Mouse (Mus musculus) left cerebral cortex, postnatal 25 days (tissue): ENCODE results near the gene Ercc4. TPM values are rescaled to one million over a fixed set of nuclear protein-coding genes. Genes with fewer than 3 reads are reported as not detected.

ENCODE experiments used
- DNase-seq, 2 experiments: peaks; one replicate each; pipeline ENCODE4 v3.0.0; 2022; ENCODE audit warnings: low spot score in 2 of 2, mixed read lengths in 1 of 2
- intact Hi-C: fragments of 180-260 bp; cut with DNase I; formaldehyde crosslinking; loops from one replicate; pipeline ENCODE4 v1.15.1; 2025
- total RNA-seq, 2 experiments: library from RNA; stranded (reverse); gene quantifications; 2 replicates each; pipeline ENCODE4 v1.2.3; 2021

Ercc4 gene
- total RNA-seq, 2 experiments from 2014 or later, result 22.2 to 24.2 TPM

GRCm38 (mm10) chr16:13144682-13145410 is 35.4 kb downstream of the Ercc4 start:
- no peak for DNase-seq
- intact Hi-C loops, result no loop called here

DNA sequence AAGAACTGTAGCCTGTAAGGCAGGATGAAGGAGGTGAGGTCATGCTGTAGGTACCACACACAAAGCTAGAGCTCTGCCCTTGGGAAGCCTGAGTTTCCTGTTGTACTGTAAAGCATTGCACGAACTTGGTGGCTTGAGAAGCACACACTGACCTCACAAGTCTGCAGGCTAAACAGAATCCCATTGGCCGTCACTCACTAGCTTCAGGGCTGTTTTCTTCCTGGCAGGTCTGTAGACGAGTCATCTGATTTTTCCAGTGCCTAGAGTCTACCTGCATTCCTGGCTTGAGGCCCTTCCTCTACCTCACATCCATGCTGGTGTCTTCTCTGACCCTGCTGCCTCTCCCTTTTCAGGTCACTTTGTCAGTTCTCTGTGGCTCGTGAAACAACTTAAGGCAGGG is 36.7 kb downstream of the Ercc4 start:
- intact Hi-C loops, result no loop called here
- no peak for DNase-seq

- DNase-seq, result no peak
- intact Hi-C loops, result no loop called here
Observed at GRCm38 (mm10) chr16:13147810-13148555, 38.5 kb downstream of the Ercc4 start.

DNA sequence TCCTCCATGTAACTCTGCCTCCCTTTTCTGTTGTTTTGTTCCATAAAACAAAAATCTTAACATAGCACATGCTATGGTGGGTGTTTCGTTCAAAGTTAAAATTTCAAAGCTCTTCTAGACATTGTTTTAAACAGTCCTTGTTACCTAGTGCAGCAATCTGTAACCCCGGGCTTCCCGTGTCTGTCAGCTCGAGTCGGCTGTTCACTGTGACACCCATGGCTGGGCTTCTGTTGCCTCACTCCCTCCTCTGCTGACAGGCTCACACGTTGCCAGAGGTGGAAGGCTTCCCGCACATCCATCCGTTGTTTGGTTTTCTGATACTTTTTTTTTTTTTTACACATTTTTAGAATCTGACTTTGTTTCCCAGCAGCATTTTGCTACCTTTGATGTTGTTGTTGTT is 40.5 kb downstream of the Ercc4 start:
- intact Hi-C loops, result no loop called here
- no peak for DNase-seq

DNA sequence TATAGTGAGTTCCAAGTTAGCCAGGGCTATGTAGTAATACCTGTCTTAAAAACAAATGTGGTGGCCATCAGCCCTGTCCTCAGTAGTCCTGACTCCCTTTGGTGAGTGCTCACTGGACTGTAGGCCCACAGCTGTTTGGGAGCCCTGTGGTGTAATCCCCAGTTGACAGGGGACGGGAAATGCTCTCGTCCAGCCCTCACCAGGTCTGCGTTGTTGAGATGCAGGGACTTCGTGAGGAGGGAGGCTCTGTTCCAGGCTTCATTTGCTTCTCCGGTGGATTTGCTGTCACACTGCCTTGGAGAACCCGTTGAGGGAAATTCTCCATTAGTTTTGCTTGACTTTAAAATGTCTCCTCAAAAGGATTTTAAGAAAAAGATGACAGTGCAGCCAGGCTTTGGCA is 41.3 kb downstream of the Ercc4 start:
- no peak for DNase-seq
- intact Hi-C loops, result no loop called here

GRCm38 (mm10) chr16:13152475-13152874 is 43.0 kb downstream of the Ercc4 start:
- intact Hi-C loops, result no loop called here
- no peak for DNase-seq

DNA sequence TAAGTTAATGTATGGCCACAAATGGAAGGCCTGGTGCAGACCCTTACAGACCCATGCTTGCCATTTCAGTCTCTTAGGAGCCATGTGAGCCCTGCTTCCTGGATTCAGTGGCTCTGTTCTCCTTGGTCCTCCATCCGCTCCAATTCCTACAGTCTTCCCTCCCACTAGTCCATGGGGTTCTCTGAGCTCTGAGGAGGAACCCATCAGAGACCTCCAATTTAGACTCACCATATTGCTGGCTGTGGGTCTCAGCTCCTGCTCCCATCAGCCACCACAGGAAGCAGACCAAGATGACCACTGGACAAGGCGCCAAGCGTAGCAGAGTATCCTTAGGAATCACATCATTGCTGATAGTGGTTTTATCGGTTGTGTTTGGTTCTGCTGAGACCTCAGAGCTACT is 43.7 kb downstream of the Ercc4 start:
- intact Hi-C loops, result no loop called here
- DNase-seq, result no peak

GRCm38 (mm10) chr16:13154352-13154751 is 44.9 kb downstream of the Ercc4 start:
- intact Hi-C loops, result no loop called here
- no peak for DNase-seq

- intact Hi-C loops, result no loop called here
- DNase-seq, result no peak
Observed at GRCm38 (mm10) chr16:13157314-13157713, 47.8 kb downstream of the Ercc4 start.

DNA sequence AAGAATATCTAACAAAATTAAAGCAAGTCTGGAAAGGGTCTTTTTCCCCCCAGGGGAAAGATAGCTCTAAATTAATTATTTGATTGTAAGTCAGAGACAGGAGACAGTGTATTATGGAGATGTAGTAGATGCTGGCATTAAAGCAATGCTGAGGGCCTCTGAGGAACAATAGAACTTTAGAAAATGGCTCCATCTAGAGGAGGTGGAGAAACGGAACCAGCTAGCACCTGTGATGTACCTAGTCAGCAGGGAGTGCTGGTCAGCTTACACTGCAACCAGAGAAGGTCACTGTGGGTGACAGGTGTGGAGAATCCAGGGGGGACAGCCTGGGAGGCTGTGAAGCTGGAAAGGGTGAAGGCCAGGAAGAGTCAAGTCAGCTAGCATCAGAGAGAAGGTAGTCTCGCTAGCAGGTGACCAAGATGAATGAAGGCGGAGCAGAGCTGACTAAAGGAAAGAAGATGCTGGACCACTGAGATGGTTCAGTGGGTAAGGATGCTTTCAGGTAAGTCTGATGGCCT is 48.7 kb downstream of the Ercc4 start:
- intact Hi-C loops, result no loop called here

GRCm38 (mm10) chr16:13158906-13159889 is 49.7 kb downstream of the Ercc4 start:
- intact Hi-C loops, result no loop called here
- peak; percentile 78 to 91 for DNase-seq

More for the DNA sequence above, 48.7 kb downstream of the Ercc4 start:
- peak in 1 of 2 experiments; percentile 43 for DNase-seq

DNA sequence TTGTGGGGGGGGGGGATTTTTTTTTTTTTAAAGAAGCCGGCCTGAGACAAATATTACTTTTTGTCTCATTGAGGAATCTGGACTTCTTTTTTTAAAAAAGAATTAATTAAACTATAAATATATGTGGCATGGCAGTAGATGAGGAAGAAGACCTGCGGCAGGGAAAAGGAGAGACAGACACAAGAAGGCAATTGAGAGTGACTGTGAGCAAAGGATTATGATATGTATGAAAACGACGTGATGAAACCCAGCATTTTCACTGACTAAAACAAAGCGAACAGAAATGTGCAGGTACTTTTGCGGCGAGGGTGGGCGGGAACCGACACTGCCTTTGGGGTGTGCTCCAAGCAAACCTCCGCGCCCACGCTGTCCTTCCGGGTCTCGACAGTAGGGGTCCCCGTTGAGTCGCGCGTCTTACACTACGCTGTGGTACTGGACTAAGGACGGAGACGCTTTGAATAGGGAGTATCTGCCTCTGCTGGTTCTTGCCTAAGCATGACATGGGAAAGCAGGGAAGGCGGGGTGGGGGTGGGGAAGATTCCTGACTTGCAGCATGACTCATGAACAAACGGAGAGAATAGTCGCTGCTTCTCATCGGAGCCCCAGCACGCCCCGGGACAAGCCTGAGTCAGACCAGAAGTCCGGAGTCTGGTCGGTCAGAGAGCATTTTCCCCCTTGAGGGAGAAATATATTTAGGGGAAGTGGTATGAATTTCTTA is 50.6 kb downstream of the Ercc4 start:
- intact Hi-C loops, result loop anchor here (1.0 kb wide), 3 partner anchors 36 to 198 kb away; no protein-coding TSS in a partner anchor
- DNase-seq, result peak; percentile 93 to 98

- intact Hi-C loops, result no loop called here
Observed at GRCm38 (mm10) chr16:13161516-13161915, 52.0 kb downstream of the Ercc4 start.

GRCm38 (mm10) chr16:13167731-13168130 is 58.2 kb downstream of the Ercc4 start:
- intact Hi-C loops, result no loop called here

More at GRCm38 (mm10) chr16:13161516-13161915, 52.0 kb downstream of the Ercc4 start:
- no peak for DNase-seq

DNA sequence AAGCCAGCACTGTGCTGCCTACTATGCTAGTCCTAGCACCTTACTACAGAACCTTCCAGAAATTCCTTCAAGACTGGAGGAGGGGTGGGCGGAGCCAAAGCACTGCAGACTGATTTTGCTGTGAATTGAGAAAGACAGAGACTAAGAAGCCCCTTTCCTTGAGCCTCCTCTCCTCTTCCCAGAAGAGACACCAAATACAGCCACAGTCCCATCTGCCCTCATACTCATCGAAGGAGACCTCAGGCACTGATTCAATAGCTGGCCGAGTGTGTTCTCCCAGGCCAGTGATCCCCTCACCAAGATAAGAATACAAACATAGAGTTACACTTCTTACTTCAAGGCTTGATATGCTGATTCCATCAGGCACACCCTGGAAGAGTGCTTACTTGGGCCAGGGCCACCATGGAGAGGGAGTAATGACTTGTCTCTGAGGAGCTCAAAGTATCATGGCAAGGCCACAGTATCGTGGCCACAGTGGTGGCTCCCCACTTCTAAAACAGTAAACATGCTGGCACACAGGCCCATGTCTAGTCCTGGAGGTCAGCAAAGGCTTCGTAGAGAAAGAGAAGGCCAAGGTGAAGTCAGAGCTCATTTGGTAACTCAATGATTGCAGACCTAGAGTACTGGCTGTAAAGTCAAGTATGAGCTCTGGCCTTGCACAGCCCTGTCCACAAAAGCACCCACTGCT is 63.7 kb downstream of the Ercc4 start:
- intact Hi-C loops, result no loop called here
- DNase-seq, result no peak

More at GRCm38 (mm10) chr16:13167731-13168130, 58.2 kb downstream of the Ercc4 start:
- DNase-seq, result no peak

GRCm38 (mm10) chr16:13182526-13182925 is 73.0 kb downstream of the Ercc4 start:
- intact Hi-C loops, result no loop called here
- no peak for DNase-seq

- peak in 1 of 2 experiments; percentile 78 for DNase-seq
- intact Hi-C loops, result no loop called here
Observed at GRCm38 (mm10) chr16:13183182-13183742, 73.8 kb downstream of the Ercc4 start.

- DNase-seq, result no peak
- intact Hi-C loops, result no loop called here
Observed at GRCm38 (mm10) chr16:13184381-13184780, 74.9 kb downstream of the Ercc4 start.
